Mouse (Mus musculus) heart, adult 2 months (tissue): ENCODE measurements at regions not wholly inside any gene's neighbourhood (a gene's known extent, or its start where the extent isn't known, plus 50 kb on each side); places are given as distances from the start of the nearest gene placed in this dataset.
"Not testable (repeated sequence)": the region's sequence is repeated elsewhere in the genome, so short reads cannot be mapped to it uniquely, and the experiment has no call there.

Experiments
- DNase-seq, 2 experiments: peaks; one replicate each; pipeline ENCODE4 v3.0.0; 2021
- H3K27ac ChIP-seq: fragments of 200-600 bp; 2 replicates; pipeline ENCODE4 v1.8.1; 2022
- H3K27me3 ChIP-seq: fragments of 200-500 bp; 2 replicates; pipeline ENCODE4 v1.6.1; 2012; ENCODE audit warnings: mild to moderate bottlenecking, low read length, inconsistent platforms, mixed read lengths; ENCODE audit not compliant: control insufficient read depth, insufficient read depth
- H3K36me3 ChIP-seq: fragments of 200-500 bp; 2 replicates; pipeline ENCODE4 v1.6.1; 2012; ENCODE audit warnings: low read length, inconsistent platforms; ENCODE audit not compliant: control insufficient read depth, insufficient read depth
- H3K4me1 ChIP-seq: fragments of 200-500 bp; 2 replicates; pipeline ENCODE4 v1.6.1; 2011; ENCODE audit warnings: low read length; ENCODE audit not compliant: control insufficient read depth, insufficient read depth
- H3K4me3 ChIP-seq: fragments of 200-600 bp; 2 replicates; pipeline ENCODE4 v1.8.1; 2022
- H3K79me2 ChIP-seq: fragments of 200-500 bp; replicated peaks from 2 replicates; pipeline ENCODE4 v1.6.1; 2012; ENCODE audit warnings: mild to moderate bottlenecking, inconsistent platforms, low read length, moderate library complexity, mixed read lengths; ENCODE audit not compliant: control insufficient read depth, insufficient read depth
- H3K9ac ChIP-seq: fragments of 200-500 bp; 2 replicates; pipeline ENCODE4 v1.6.1; 2012; ENCODE audit warnings: low read depth, mild to moderate bottlenecking, control low read depth, inconsistent platforms, low read length, mixed read lengths
- CTCF ChIP-seq: fragments of 200-600 bp; IDR thresholded peaks from 2 replicates; pipeline ENCODE4 v1.8.1; 2022; ENCODE audit warnings: antibody characterized with exemption, mild to moderate bottlenecking, moderate library complexity
- EP300 ChIP-seq: fragments of 200-500 bp; IDR thresholded peaks from 2 replicates; pipeline ENCODE4 v1.6.1; 2011; ENCODE audit warnings: low read depth, low read length, control low read depth; ENCODE audit not compliant: insufficient read depth
- POLR2A ChIP-seq: fragments of 200-500 bp; IDR thresholded peaks from 2 replicates; pipeline ENCODE4 v1.6.1; 2011; ENCODE audit warnings: mild to moderate bottlenecking, low read depth, low read length, control low read depth; ENCODE audit not compliant: insufficient read depth
- WGBS: fragments of 180-500 bp; shearing (Covaris S2); methylation state at CpG from one replicate; pipeline ENCODE4 v1.1.7; 2018; 5-methylcytosine and 5-hydroxymethylcytosine counted together
- intact Hi-C: fragments of 180-260 bp; cut with DNase I; formaldehyde crosslinking; loops from one replicate; pipeline ENCODE4 v1.15.1; 2025

DNA sequence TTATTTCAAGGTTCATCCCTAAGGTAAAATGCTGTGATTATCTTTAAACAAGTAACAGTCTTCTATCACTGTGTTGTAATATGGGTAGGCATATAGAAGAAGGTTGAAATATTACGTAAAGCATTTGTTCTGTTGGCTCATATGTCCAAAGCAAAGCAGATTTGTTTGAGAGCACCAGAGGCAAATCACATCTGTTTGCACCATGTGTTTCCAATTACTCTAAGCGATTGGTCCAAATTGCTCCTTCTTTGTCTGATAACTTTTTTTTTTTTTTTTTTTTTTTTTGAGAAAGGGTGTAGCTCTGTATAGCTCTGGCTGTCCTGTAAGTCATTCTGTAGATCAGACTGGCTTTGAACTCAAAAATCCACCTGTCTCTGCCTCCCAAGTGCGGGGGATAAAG lies 861.0 kb upstream of the Gm12353 start:
- no peaks in the 10 kb centered on the region for H3K4me1 ChIP-seq
- intact Hi-C loops, result no loop called here

DNA sequence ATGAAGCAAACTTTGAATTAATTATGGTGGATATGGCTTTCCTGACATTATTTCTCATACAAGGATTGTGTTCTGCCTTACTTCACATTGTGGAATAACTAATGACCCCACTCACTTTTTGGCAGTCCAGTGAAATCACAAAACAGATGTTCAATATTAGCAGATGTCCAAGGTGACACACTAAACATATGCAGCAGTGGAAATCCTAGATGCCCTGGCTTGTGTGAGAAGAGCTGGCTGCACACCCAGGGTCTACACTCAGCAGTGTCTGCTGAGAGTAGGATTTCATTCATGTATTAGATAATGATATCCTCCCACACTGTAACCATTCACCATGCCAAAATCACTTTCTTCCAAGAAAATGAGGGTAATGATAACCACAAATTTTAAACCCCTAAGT lies 816.9 kb upstream of the Gm12353 start:
- no peak overlapping the region for H3K4me3 ChIP-seq
- no peaks in the 10 kb centered on the region for H3K4me1 ChIP-seq
- no peaks in the 10 kb centered on the region for H3K79me2 ChIP-seq
- no peaks in the 10 kb centered on the region for H3K36me3 ChIP-seq
- no peak overlapping the region for H3K27ac ChIP-seq
- H3K9ac ChIP-seq, result no peak overlapping the region
- intact Hi-C loops, result no loop called here
- no peak for DNase-seq
- H3K27me3 ChIP-seq, result no peaks in the 10 kb centered on the region
- TF ChIP-seq EP300, result no peak
- TF ChIP-seq CTCF, result no peak
- no peak for TF ChIP-seq POLR2A

More for the DNA sequence above, 861.0 kb upstream of the Gm12353 start:
- DNase-seq, result no peak
- Histone ChIP-seq H3K9ac (no peak overlapping the region), H3K79me2 (no peaks in the 10 kb centered on the region), H3K4me3 (no peak overlapping the region), H3K27me3 (no peaks in the 10 kb centered on the region), H3K36me3 (no peaks in the 10 kb centered on the region), H3K27ac (no peak overlapping the region)
- TF ChIP-seq EP300 (no peak), POLR2A (no peak), CTCF (no peak)
- 73% methylated on average over 3 of the region's 3 CpGs for WGBS

- WGBS, result 54% methylated on average over 2 of the region's 2 CpGs
- DNase-seq, result no peak
- no peaks in the 10 kb centered on the region for H3K79me2 ChIP-seq
- no peak overlapping the region for H3K4me3 ChIP-seq
- H3K4me1 ChIP-seq, result no peaks in the 10 kb centered on the region
- H3K9ac ChIP-seq, result no peak overlapping the region
- H3K27me3 ChIP-seq, result no peaks in the 10 kb centered on the region
- no peaks in the 10 kb centered on the region for H3K36me3 ChIP-seq
- TF ChIP-seq CTCF (no peak), EP300 (no peak), POLR2A (no peak)
- intact Hi-C loops, result no loop called here
- H3K27ac ChIP-seq, result no peak overlapping the region
Measured at GRCm38 (mm10) chr4:18795740-18796394, 809.4 kb upstream of the Gm12353 start.

DNA sequence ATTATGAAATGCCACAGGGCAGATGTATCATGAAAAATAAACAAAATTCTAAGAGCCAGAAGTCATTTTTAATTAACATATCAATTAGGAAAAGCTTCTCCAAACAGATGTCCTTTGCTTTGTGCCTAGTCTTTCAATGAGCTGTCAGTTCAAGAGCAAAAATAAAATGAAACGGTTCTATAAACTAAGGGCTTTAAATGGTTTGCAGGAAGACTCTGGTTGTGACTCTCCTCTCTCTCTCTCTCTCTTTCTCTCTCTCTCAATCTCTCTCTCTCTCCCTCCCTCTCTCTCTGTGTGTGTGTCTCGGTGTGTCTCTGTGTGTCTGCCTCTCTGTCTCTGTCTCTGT lies 808.9 kb upstream of the Gm12353 start:
- H3K4me3 ChIP-seq, result no peak overlapping the region

DNA sequence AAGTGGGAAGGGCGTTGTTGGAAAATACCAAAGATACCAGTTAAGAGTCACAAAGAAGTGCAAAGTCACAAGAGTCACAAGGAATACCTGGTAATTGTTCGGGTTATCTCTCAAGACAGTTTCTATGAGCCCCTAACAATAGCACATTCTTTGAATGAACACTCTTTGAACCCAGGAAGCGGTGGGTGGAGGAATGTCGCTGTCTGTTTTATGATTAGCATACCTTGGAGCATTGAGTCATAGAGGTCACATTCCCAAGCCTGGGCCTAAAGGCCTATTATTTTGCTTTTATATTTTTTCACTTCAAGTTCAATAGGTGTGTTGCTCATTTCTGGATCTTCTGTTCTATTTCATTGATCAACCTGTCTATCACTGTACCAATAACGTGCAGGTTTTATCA lies 802.1 kb upstream of the Gm12353 start:
- H3K36me3 ChIP-seq, intact Hi-C loops, H3K79me2 ChIP-seq, H3K27me3 ChIP-seq, H3K27ac ChIP-seq, H3K9ac ChIP-seq, H3K4me3 ChIP-seq, DNase-seq, H3K4me1 ChIP-seq: not testable (repeated sequence)
- WGBS, result 82% methylated on average over 5 of the region's 5 CpGs

More for the DNA sequence above, 808.9 kb upstream of the Gm12353 start:
- Histone ChIP-seq H3K27me3 (no peaks in the 10 kb centered on the region), H3K79me2 (no peaks in the 10 kb centered on the region), H3K36me3 (no peaks in the 10 kb centered on the region), H3K4me1 (no peaks in the 10 kb centered on the region), H3K9ac (no peak overlapping the region), H3K27ac (no peak overlapping the region)
- TF ChIP-seq CTCF (no peak), EP300 (no peak)
- WGBS, result 54% methylated on average over 2 of the region's 2 CpGs
- no peak for DNase-seq
- intact Hi-C loops, result no loop called here
